Mouse (Mus musculus) ES-Bruce4 (cell line): ENCODE data around the gene St3gal2.

Experiments used
- CTCF ChIP-seq: IDR thresholded peaks from one replicate; pipeline ENCODE4 v1.8.1; 2011; ENCODE audit warnings: low read depth, low read length
- EP300 ChIP-seq: IDR thresholded peaks from 2 replicates; pipeline ENCODE4 v1.6.1; 2011; ENCODE audit warnings: low read depth, low read length; ENCODE audit not compliant: insufficient read depth
- POLR2A ChIP-seq: IDR thresholded peaks from one replicate; pipeline ENCODE4 v1.8.1; 2011; ENCODE audit warnings: low read length; ENCODE audit not compliant: insufficient read depth

GRCm38 (mm10) chr8:110906682-110907081 is 13.0 kb upstream of the St3gal2 start:
- no peak for TF ChIP-seq CTCF
- no peak for TF ChIP-seq POLR2A
- TF ChIP-seq EP300, result no peak
